Mouse (Mus musculus) cerebellum, adult 18-20 months (tissue): ENCODE measurements around the gene Ube2l6.

Source experiments
- DNase-seq, 2 experiments: peaks; one replicate each; pipeline ENCODE4 v3.0.0; 2021

Gene Ube2l6

DNA sequence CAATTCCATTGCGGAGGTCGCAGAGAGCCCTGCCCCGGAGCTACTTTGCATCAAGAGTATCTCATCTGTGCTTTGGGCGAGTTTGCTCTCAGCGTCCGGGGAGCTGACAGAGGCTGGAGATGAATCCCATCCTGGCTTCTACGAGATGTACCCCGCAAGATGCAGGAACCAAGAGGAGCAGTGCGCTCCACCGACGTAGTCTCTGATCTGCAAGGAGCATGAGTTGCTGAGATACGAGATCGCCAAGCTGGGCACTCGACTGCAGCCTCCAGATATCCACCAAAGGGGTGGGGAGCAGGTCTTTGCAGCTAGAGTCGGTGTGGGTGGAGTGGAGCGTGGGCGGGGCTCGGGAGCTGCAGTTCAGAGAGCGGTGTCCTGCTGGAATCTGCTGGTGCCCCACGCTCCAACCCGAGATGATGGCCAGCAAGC, at the start of gene Ube2l6:
Ube2l6 (plus strand) TSS at position 336 of the 429 bp plus-strand sequence.
- peak; percentile 69 to 77 for DNase-seq

DNA sequence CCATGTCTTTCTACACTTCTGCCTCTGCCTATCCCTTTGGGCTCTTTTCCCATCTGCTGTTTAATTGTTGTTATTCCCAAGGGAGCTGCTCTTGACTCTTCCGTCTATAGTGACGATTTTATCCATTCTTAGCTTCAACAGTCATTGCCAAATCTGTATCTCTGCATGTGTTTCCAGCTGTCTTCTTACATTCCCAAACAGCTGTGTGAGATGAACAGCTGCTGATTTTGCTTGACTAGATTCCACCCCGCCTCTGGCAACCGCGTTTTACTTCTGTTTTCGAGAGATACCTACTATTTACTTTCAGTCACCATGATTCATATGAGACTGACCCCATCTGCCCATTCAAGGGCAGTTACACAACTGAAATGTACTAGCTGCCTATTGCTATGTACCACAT, 48.5 kb upstream of the Ube2l6 start:
- DNase-seq = no peak

DNA sequence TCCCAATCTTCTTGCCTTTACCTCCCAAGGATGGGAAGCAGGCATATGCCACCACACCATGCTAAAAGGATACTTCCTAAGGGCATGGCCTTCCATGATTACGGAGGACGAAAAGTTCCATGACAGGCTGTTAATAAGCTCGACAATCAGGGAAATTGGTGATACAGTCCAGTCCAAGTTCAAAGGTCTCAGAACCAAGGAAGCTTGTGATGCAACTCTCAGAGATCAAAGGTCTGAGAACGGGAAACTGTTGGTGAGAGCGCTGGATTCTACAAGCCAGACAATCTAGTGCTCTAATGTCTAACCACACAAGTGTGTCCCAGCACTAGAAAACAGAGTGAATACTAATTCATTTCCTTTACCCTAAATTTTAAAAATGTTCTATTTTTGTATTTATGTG, 42.4 kb upstream of the Ube2l6 start:
- no peak for DNase-seq

DNA sequence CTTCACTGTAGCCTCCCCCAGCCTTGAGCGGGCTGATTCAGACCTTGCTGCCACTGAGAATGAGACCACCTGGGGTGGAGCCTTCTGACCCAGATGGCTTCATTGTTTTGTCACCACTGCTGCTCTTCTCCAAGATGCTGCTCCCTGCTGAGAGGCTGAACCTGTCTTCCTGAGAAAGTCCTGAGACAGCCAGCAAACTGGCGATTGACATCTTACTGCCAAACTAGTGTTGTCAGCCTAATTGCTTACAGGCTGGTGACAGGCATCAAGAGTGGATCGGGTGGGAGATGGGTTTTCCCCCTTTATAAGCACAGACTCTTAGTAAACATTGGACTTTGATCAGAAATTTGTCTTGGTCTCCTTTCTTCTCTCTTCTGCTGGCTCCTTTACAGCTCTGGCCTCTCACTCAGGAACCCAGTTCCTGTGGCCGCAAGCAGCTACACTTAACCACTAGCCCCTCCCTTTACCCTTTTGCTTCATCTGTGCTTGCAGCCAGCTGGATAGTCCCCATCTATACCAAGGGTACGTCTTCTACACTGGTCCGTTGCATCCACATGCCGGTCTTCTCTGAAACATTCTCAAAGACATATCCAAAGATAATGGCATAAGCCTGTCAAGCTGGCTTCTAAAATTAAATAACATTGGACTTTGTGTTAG, 41.5 kb upstream of the Ube2l6 start:
- DNase-seq = no peak

DNA sequence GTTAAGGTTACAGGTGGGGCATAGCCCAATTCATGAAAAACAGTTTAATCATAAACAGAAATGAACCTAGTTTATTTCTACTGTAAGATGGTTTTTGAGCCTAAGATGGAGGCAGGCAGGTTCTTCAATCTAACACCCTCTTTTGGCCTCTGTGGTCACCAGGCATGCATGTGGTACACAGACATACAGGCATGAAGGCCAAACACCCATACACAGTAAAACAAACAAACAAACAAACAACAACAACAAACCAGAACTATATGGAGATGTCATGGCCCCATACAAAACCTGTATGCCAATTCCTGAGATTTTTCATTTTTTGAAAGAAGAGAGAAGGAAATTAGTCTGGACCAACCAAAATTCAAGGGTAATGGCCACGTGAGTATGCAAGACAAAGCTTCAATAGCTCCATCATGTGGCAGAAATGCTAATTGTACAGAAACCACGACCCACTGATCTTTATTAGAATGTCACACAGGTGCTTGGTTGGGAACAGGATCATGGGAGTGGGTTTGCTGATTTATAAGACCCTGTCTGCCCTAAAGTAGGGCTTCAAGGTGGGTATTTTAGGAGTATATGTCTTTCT, 40.0 kb upstream of the Ube2l6 start:
- DNase-seq = peak; percentile 62 to 68

DNA sequence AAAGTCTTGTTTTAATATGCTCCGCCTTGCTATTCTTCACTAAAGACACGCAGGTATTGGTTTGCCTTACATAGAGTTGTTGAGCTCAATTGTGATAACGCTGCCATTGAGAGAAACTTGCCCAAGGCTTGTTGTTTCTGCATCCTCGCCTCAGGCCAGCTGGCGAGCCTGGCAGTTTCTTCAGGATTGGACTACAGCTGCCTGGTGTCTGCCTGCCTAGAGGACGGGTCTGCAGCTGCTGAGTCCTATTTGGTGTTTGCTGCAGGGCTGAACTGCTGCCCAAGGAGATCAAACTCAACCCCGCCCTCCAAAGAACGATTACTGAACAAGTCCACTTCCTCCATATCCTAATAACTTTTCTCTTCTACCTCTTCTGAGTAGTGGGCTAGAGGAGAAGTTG, 37.9 kb upstream of the Ube2l6 start:
- DNase-seq = no peak

DNA sequence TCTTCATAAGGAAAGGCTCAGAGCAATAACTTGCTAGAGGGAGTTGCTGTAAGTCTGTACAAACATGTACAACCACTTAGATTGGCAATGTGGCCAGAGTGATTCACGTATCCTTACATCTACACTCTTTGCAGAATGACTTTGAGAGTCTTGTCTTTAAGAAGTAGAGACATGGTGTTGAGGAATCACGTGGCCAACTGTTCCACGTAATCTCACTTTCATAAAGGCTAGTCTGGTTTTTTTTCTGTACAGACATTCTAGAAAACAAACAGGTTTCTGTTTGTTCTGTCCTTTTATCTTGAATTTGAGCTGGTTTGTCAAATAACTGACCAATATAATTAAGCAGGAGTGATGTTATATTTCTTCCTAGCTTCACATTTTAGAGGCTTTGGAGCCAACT, 37.3 kb upstream of the Ube2l6 start:
- no peak for DNase-seq

DNA sequence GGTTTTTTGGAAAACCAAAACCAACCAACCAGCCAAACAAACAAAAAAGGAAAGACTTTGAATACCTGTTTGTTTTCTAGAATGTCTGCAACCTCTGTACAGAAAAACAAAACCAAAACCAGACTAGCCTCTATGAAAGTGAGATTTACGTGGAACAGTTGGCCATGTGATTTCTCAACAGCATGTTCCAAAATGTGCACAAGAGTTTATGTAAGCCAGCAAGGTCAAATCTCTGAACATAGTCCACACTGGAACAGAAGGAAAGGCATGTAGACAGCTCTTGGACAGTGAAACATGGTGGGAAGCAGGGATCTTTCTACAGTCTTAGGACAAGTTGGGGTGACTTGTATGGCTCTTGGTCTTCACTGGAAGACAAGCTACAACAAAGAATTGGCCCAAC, 36.8 kb upstream of the Ube2l6 start:
- DNase-seq = no peak

DNA sequence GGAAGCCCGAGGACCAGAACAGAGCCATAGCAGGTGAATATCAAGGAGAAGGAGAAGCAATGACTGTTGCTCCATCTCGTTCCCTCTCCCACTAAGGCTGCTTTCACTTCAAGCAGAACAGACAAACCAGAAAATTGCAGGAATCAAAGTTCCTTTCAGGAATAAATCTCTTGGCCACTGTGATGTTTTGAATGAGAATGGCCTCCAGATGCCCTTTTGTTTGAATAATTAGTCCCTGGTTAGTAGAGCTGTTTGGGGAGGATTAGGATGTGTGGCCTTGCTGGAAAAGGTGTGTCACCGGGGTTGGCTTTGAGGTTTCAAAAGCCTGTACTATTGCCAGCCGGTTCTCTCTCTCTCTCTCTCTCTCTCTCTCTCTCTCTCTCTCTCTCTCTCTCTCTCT, 36.3 kb upstream of the Ube2l6 start:
- no peak for DNase-seq

DNA sequence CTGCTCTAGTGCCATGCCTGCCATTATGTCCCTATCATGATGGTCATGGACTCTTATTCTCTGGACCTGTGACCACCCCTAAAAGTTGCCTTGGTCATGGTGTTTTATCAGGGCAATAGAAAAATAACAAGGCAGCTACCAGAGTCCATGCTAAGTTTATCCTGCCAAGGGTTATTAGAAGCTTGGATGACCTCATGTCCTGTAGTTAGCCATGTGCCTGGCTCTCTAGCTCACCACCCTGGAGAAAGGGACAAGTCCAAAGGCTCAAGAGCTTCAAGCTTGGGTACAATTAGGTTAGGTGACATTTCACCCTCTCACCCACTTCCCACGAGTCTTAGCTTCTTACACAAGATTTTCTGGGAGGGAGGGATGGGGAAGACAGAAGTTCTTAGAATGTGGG, 35.8 kb upstream of the Ube2l6 start:
- no peak for DNase-seq

DNA sequence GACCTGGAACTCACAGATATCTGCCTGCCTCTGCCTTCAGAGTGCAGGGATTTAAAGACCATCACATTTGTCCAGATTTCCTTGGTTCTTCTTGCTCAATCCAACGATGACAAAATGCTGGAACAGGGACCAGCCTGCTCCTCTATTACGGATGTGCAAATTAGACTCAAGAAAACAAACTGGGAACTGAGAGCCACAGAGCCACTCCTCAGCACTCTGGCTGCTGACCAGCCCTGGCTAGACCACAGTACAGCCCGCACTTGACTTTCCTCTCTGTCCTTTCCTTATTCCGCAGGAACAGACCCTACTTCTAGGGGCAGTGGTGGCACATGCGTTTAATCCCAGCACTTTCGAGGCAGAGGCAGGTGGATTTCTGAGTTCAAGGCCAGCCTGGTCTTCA, 28.1 kb upstream of the Ube2l6 start:
- no peak for DNase-seq

DNA sequence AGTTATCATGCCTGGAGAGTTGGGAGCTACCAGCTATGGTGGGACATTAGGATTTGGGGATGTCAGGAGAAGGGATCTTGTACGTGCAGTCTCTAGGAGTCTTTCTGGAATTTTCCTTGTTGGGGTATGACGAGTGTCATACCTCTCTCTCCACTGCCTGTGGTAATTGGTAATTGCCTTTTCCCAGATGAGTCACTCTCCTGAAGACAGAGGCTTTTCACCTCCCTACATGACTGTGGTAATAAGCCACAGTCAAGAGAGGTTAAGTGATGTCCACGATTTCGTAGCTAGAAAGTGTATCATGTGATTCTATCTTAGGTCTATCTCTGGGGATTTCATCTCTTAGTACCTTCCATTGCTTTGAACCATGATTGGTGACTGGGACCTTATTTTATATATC, 26.2 kb upstream of the Ube2l6 start:
- DNase-seq = no peak

DNA sequence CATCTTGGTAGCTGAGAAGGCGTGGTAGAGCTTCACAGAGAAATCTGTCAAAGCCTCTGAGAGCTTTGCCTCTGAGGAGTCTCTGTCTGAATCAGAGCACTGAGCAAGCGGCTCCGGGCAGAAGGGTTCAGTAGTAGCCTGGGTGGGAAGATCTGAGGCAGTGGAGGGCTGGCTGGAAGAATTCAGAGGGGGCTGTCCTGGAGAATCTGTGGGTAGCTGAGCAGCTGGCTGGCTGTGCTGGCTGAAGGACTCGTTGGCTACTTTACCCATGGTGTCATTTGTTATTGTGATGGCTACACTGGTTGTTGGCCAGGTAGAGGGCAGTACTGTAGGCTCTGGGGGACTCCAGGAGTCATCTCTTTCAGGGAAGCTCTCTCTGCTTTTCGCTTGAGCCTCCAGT, 25.4 kb upstream of the Ube2l6 start:
- no peak for DNase-seq

DNA sequence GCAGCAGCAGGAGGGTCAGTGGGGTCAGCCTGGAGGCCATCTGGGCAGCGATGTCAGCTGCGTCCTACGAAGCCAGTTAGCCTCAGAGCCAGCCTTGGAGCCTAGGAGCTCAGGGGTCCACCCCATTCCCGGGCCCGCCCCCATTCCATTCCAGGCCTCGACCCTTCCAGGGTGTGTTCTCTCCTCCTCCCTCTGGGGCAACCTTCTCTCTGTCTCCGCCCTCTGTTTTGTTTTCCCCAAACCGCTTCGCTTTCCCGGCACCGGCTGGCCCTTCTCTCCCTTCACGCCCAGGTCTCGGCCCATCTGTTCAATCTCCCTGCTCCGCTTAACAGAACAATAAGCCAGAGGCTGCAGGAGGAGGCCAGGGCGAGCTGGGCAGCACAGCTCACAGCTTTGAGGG, 23.9 kb upstream of the Ube2l6 start:
- peak; percentile 76 to 87 for DNase-seq

DNA sequence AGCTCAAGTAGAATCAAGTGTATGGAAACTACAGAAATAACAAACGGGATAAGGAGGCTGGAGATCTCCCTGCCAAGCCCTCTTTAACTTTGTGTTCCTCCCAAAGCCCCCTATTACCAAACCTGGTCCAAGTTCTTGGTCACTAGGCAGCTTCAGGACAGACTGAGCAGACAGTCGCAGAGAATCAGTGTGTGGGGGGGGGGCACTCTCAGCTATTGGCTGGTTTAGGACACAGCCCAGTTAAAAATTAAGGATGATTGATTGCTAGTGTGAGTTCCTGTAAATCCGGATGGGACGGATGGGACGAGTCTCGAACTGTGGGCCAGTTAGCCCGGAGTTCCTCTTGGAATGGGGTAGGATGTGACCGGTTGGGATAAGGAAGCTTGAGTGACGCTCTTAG, 23.4 kb upstream of the Ube2l6 start, which contains the start of gene Serping1:
Serping1 (minus strand) TSS at position 204 of the 400 bp plus-strand sequence.
- DNase-seq = peak in 1 of 2 experiments; percentile 19

DNA sequence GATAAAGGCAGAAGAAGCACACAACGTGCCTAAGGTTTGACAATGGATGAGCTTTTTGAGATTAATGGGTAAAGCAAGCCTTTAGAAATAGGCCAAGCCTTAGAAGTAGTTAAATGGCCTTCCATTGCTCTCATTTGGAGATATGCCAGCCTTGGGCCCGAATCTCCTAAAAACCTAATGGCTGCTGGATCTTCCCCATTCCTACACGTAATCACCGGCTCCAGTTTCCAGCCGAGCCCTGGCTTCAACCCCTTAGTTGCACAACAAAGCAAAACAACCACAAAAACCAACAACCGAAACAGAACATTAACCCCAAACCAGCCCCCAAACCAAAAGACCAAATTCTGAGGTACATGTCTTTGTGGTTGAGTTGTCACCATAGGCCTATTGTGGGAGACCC, 23.0 kb upstream of the Ube2l6 start:
- DNase-seq = peak in 1 of 2 experiments; percentile 16

DNA sequence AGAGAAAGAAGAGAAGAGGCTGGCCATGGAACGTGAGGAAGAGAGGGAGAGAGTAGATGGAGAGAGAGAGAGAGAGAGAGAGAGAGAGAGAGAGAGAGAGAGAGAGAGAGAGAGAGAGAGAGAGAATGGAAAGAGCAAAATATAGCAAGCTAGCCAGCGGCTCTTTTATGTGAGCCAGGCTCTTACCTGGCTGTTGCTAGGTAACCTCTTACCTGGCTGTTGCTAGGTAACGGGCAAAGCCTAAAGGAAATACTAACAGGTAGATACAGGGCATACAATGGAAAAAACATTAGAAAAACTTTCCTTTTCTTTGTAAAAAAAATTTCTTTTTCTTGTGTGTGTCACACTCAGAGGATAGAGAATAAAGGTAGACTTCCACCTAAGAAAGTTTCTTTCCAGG, 20.9 kb upstream of the Ube2l6 start:
- DNase-seq = no peak

DNA sequence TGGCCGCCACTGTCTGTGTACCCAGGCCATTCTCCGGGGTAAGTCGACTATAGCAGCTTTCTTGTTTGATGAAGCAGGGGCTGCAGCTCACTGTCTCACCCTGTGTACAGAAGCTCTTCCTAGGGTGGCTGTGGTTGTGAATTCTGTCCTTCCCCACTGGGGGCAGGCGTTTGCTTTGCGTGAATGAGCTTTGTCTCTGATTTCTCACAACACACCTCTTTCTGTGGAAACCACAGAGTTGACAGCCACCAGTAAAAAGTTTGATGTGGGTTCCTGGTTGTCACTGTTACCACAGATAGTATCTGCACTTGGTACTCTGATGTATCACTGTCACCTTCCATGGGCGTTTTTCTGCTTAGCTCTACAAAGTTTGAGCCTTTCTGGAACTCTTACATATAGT, 19.4 kb upstream of the Ube2l6 start:
- DNase-seq = no peak

DNA sequence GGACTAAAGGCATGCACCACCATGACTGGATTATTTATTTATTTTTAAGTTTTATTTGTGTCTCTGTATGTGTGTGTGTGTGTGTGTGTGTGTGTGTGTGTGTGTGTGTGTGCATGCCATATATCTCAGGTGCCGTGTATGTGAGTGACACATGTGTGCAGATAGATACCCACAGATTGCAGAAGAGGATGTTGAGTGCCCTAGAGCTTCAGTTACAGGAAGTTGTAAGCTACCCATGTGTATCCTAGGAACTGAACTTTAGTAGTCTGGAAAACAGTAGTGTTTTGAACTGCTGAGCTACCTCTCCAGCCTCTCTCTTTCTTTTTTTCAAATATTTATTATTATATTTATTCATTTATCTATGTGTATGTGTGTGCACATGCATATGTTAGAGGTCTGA, 15.3 kb upstream of the Ube2l6 start:
- no peak for DNase-seq

DNA sequence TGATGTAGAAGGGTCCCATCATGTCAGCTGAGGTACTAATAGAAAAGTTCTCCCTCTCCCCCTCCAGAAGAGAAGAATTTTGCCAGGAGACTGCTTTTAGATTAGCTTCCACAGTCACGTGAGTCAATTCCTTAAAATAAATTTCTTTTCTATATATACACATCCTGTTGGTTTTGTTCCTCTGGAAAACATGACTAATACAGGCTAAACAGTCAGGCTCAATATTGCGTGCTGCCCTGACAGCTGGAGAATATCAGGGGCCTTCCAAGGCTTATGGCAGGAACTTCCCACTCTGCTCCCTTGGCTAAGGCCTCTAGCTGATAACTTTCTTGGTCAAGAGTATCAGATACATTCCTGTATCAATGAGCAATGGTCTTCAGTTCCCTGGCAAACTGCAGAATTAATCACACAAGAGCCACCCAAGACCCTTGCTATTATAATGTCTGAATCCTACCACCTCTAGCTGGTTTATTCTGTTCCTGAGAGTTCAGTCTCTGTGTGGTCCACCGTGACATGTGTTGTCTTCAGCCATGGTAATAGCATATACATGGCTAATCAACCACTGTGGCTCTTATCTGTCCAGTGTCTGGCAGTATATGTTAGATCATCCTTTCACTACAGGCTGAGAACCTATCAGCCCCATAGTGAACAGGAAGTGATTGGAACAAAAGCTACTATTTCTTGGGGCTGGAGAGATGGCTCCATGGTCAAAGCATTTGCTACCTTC, 14.6 kb upstream of the Ube2l6 start:
- DNase-seq = no peak

DNA sequence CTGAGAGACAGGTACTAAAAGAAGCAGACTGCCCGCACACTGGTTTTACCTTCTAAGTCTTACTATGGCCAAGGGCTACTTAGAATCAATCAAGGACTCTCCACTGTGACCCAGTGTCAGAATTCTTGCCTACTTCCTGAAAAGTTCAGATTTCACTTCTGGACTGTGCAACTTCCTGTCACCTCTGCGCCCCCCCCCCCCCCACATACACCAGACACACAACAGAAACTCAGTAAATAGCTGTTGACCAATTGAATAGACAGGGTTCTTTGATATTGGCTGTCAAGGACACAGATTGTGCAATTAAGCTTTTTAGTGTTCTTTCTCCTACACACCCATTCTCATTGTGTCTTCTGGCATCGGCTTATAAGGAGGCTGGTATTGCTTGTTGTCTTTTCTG, 10.3 kb upstream of the Ube2l6 start:
- DNase-seq = no peak

DNA sequence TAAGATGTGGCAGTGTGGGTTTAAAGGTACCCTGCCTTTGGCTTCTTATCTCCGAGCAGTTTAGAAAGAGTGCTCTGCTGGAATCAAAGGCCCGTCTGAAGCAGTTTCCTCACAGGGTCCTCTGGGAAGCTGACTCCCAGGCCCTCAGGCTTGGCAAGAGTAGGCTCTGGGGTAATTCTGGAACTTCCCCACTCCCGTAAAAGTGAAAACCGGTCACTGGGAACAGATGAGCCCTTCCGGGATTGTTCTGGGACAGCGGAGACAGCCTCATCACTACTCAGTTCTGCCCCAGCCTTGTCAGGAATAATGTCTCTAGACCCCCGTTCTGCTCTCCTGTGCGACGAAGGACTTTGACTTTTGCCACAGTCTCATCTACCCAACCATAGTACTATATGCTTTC, 8.2 kb upstream of the Ube2l6 start:
- DNase-seq = no peak

DNA sequence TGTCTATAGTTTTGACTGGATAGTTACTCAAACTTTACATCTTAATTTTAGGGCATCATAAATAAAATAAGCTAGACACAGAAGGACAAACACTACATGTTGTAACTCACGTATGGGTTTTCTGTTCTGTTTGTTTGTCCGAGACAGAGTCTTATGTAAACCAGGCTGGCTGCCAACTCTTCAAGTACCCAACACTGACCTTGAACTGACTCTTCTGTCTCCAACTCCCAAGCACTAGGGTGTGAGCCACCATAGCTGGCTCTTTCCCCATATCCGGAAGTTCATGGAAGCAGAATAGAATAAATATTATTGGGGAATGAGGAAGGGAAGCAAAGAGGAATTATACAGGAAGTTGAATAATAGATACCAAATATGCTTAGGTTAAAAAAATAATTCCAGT, 6.1 kb upstream of the Ube2l6 start:
- no peak for DNase-seq

DNA sequence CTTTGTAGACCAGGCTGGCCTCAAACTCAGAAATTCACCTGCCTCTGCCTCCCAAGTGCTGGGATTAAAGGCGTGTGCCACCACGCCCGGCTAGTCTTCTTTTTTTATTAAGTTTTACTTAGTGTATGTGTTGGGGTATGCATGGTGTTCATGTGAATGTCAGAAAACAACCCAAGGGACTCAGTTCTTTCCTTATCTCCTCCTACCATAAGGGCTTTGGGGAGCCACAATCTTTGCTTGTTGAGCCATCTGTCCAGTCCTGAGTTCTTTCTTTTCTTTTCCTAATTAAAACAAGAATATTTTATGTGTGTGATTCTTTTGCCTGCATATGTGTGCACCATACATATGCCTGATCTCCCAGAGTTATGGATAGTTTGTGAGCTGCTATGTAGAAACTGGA, 5.5 kb upstream of the Ube2l6 start:
- no peak for DNase-seq
